Mouse (Mus musculus): ENCODE data around the gene Clec2i. TPM values are rescaled to one million over a fixed set of nuclear protein-coding genes. Genes with fewer than 3 reads are reported as not detected.
A peak's percentile ranks its signal among the peaks of the same experiment; 100 is the strongest.
"Not testable (repeated sequence)": the region's sequence is repeated elsewhere in the genome, so short reads cannot be mapped to it uniquely, and the experiment has no call there.

The Clec2i gene
- polyA plus RNA-seq (2012; rRNA removed) = 0.06 TPM in 1 of 2 replicates, not detected in the other

GRCm38 (mm10) chr6:128887091-128887790 is at the start of gene Clec2i:
Gene Clec2i, plus strand, starts transcription at chr6:128887588.
- H3K27me3 ChIP-seq (ENCODE audit: control insufficient read depth, insufficient read depth, low read length); H3K27ac ChIP-seq (ENCODE audit: insufficient read depth, low read length); DNase-seq; H3K4me3 ChIP-seq (replicated peaks; ENCODE audit: insufficient read depth, low read depth, low read length); H3K4me1 ChIP-seq (ENCODE audit: control insufficient read depth, insufficient read depth, low read length): not testable (repeated sequence)
- 86% methylated on average over 6 of the region's 6 CpGs for WGBS

DNA sequence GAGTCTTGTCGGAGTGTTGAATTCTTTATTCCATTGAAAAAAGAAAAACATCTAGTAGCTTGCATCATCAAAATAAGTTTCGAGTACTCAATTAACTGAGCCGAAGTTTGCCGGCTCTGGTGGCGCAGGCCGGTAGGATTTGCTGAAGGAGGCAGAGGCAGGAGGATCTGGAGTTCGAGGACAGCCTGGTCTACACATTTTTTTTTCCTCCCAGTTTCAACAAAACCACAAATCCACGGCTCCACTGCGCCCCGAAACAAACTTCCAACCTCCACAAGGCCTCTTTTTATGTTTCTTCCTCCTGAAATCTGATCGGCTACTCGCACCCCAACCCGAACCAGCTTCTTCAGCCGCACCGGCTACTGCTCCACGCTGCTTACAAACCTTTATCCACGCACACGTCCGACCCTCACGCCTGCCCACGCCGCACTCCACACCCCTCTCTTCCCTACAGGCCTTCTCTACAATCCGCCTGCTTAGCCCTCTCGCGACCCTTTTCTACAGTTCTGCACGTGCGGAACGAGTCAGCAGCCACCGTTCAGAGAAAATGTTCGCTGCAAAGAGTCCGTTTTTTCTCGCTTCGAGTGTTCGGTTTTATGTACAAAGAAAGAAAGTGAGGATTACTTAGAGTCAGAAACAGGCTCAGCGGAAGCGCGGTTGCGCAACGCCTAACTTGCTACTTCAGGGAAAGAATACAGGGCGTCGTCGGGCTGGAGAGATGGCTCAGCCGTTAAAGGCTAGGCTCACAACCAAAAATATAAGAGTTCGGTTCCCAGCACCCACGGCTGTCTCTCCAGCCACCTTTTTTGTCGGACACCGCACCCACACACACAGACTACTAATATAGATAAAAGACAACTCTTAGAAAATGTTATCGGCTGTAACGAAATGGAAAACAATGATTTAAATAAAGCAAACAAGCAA is 48.8 kb upstream of the Clec2i start:
- under 1% methylated on average over 49 of the region's 49 CpGs for WGBS
- Histone ChIP-seq H3K4me3 (replicated peaks; ENCODE audit: insufficient read depth, low read depth, low read length) (peak overlapping the region; percentile 85), H3K27ac (ENCODE audit: insufficient read depth, low read length) (peak overlapping the region; percentile 57)

DNA sequence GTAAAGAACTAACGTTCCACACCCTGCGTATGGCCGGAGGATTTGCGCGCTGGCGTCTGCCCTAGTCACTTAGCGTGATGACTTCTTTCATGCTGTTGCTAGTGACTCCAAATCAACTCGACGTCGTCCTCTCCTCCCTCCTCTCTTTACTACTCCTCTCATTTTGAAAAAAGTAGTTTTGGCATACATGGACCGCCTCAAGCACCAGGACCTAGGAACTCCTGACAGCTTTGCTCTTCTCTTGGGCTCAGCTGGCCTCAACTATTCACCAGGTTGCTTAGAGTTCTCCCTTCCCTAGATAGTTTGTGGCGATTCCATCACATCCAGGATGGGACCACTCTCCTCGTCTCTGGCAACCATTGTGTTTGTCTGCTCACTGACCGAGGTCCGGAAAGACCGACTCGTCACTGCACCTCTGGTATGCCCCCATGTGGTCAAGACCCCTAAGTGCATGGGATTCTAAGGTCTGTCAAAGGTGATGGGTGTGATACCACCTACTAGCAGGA is 48.1 kb upstream of the Clec2i start:
- no peaks in the 10 kb centered on the region for H3K27me3 ChIP-seq (ENCODE audit: control insufficient read depth, insufficient read depth, low read length)
- no peak overlapping the region; the same call in 1 of the 2 replicates for H3K27ac ChIP-seq (ENCODE audit: insufficient read depth, low read length)
- H3K4me1 ChIP-seq (ENCODE audit: control insufficient read depth, insufficient read depth, low read length) = peaks cover 3% of the 10 kb centered on the region; the same call in 1 of the 2 replicates
- WGBS = under 1% methylated on average over 17 of the region's 17 CpGs
- TF ChIP-seq POLR2A (IDR thresholded peaks at IDR 0.05; ENCODE audit: borderline replicate concordance, insufficient read depth, low read length) (no peak), CTCF (IDR thresholded peaks at IDR 0.05; ENCODE audit: borderline replicate concordance, insufficient read depth, low read depth, low read length) (peak; percentile 71)
- peak overlapping the region; percentile 85 for H3K4me3 ChIP-seq (replicated peaks; ENCODE audit: insufficient read depth, low read depth, low read length)
- peak; percentile 87 for DNase-seq

More for the DNA sequence above, 48.8 kb upstream of the Clec2i start:
- TF ChIP-seq POLR2A (IDR thresholded peaks at IDR 0.05; ENCODE audit: borderline replicate concordance, insufficient read depth, low read length) (no peak), CTCF (IDR thresholded peaks at IDR 0.05; ENCODE audit: borderline replicate concordance, insufficient read depth, low read depth, low read length) (no peak)
- peaks cover 3% of the 10 kb centered on the region; the same call in 1 of the 2 replicates for H3K4me1 ChIP-seq (ENCODE audit: control insufficient read depth, insufficient read depth, low read length)
- peak; percentile 83 to 88 for DNase-seq
- no peaks in the 10 kb centered on the region for H3K27me3 ChIP-seq (ENCODE audit: control insufficient read depth, insufficient read depth, low read length)

DNA sequence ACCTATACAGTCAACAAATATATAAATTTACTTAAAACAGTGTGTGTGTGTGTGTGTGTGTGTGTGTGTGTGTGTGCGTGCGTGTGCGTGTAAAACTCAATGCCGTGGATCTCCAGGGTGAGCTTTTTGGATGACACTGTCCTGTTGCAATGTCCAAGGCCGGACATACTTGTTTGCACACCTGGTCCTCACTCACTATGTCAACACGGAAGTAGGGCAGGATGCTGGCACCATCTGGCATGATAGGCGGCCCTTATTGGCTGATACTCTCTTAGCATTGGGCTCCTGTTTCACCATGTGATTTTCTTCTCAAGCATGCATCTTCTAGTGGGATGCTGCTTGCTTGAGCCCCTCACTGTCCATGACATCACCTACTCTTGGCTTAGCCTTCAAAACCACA is 47.5 kb upstream of the Clec2i start:
- TF ChIP-seq CTCF (IDR thresholded peaks at IDR 0.05; ENCODE audit: borderline replicate concordance, insufficient read depth, low read depth, low read length) (no peak), POLR2A (IDR thresholded peaks at IDR 0.05; ENCODE audit: borderline replicate concordance, insufficient read depth, low read length) (no peak)
- H3K4me1 ChIP-seq (ENCODE audit: control insufficient read depth, insufficient read depth, low read length) = peaks cover 3% of the 10 kb centered on the region; the same call in 1 of the 2 replicates
- H3K27ac ChIP-seq (ENCODE audit: insufficient read depth, low read length) = no peak overlapping the region
- H3K4me3 ChIP-seq (replicated peaks; ENCODE audit: insufficient read depth, low read depth, low read length) = peak overlapping the region; percentile 85
- no peaks in the 10 kb centered on the region for H3K27me3 ChIP-seq (ENCODE audit: control insufficient read depth, insufficient read depth, low read length)
- DNase-seq = peak in 1 of 2 experiments; percentile 31
- WGBS = 51% methylated on average over 7 of the region's 7 CpGs

- WGBS = 78% methylated on average over 3 of the region's 3 CpGs
- not testable (repeated sequence) for DNase-seq; H3K4me3 ChIP-seq (replicated peaks; ENCODE audit: insufficient read depth, low read depth, low read length); H3K27ac ChIP-seq (ENCODE audit: insufficient read depth, low read length); H3K27me3 ChIP-seq (ENCODE audit: control insufficient read depth, insufficient read depth, low read length); H3K4me1 ChIP-seq (ENCODE audit: control insufficient read depth, insufficient read depth, low read length)
Measured at GRCm38 (mm10) chr6:128840669-128841068, 46.7 kb upstream of the Clec2i start.

- Histone ChIP-seq H3K4me3 (replicated peaks; ENCODE audit: insufficient read depth, low read depth, low read length) (peak overlapping the region; percentile 95), H3K27me3 (ENCODE audit: control insufficient read depth, insufficient read depth, low read length) (no peaks in the 10 kb centered on the region), H3K27ac (ENCODE audit: insufficient read depth, low read length) (no peak overlapping the region), H3K4me1 (ENCODE audit: control insufficient read depth, insufficient read depth, low read length) (peaks cover 3% of the 10 kb centered on the region; the same call in 1 of the 2 replicates)
- 43% methylated on average over 4 of the region's 4 CpGs for WGBS
- no peak for TF ChIP-seq CTCF (IDR thresholded peaks at IDR 0.05; ENCODE audit: borderline replicate concordance, insufficient read depth, low read depth, low read length)
- TF ChIP-seq POLR2A (IDR thresholded peaks at IDR 0.05; ENCODE audit: borderline replicate concordance, insufficient read depth, low read length) = no peak
- DNase-seq = no peak
Measured at GRCm38 (mm10) chr6:128841327-128842089, 45.9 kb upstream of the Clec2i start.

GRCm38 (mm10) chr6:128842356-128842944 is 44.9 kb upstream of the Clec2i start:
- under 1% methylated on average over 20 of the region's 20 CpGs for WGBS
- Histone ChIP-seq H3K27me3 (ENCODE audit: control insufficient read depth, insufficient read depth, low read length) (no peaks in the 10 kb centered on the region), H3K27ac (ENCODE audit: insufficient read depth, low read length) (peak overlapping the region; percentile 67), H3K4me1 (ENCODE audit: control insufficient read depth, insufficient read depth, low read length) (peaks cover 3% of the 10 kb centered on the region; the same call in 1 of the 2 replicates), H3K4me3 (replicated peaks; ENCODE audit: insufficient read depth, low read depth, low read length) (peak overlapping the region; percentile 95)
- DNase-seq = no peak
- TF ChIP-seq CTCF (IDR thresholded peaks at IDR 0.05; ENCODE audit: borderline replicate concordance, insufficient read depth, low read depth, low read length) (no peak), POLR2A (IDR thresholded peaks at IDR 0.05; ENCODE audit: borderline replicate concordance, insufficient read depth, low read length) (no peak)
